Mouse (Mus musculus): ENCODE results near the gene Gng12. TPM values are rescaled to one million over a fixed set of nuclear protein-coding genes. Genes with fewer than 3 reads are reported as not detected.
A peak's percentile ranks its signal among the peaks of the same experiment; 100 is the strongest.
"Not testable (repeated sequence)": the region's sequence is repeated elsewhere in the genome, so short reads cannot be mapped to it uniquely, and the experiment has no call there.

Gng12 gene
- polyA plus RNA-seq (2015; fragmentation: Nextera tagmentation; extraction: Ambion mirVana), result 29.1 and 32.2 TPM in 2 replicates

- H3K36me3 ChIP-seq (ENCODE audit: control insufficient read depth, insufficient read depth), result no peaks in the 10 kb centered on the region
- no peaks in the 10 kb centered on the region for H3K9me3 ChIP-seq (ENCODE audit: control insufficient read depth, low read length)
- peak within 1 kb of the TSS; percentile 79 for H3K9ac ChIP-seq (replicated peaks; ENCODE audit: low read depth, low read length)
- 0 out of 2 replicates have a peak, but pooled peaks cover 2% of the 10 kb centered on the region for H3K27me3 ChIP-seq (replicated peaks; ENCODE audit: control insufficient read depth, insufficient read depth, low read length)
- peak within 1 kb of the TSS; percentile 88 for H3K4me2 ChIP-seq (ENCODE audit: low read length)
- peak within 1 kb of the TSS; percentile 78 for H3K4me3 ChIP-seq (replicated peaks; ENCODE audit: low read length)
- ATAC-seq, result peak; percentile 92
- WGBS, result under 1% methylated on average over 80 of the region's 98 CpGs
- no peak within 1 kb of the TSS for H3K27ac ChIP-seq (ENCODE audit: low read length)
- peaks cover 12% of the 10 kb centered on the region for H3K4me1 ChIP-seq (replicated peaks; ENCODE audit: control insufficient read depth, insufficient read depth, low read length)
Measured at GRCm38 (mm10) chr6:66896119-66896920, at the start of gene Gng12. Gng12 (plus strand) TSS chr6:66896397.

- Histone ChIP-seq H3K36me3 (ENCODE audit: control insufficient read depth, insufficient read depth) (no peaks in the 10 kb centered on the region), H3K4me3 (replicated peaks; ENCODE audit: low read length) (no peak overlapping the region), H3K27ac (ENCODE audit: low read length) (no peak overlapping the region), H3K9me3 (ENCODE audit: control insufficient read depth, low read length) (no peaks in the 10 kb centered on the region), H3K9ac (replicated peaks; ENCODE audit: low read depth, low read length) (no peak overlapping the region), H3K27me3 (replicated peaks; ENCODE audit: control insufficient read depth, insufficient read depth, low read length) (no peaks in the 10 kb centered on the region), H3K4me1 (replicated peaks; ENCODE audit: control insufficient read depth, insufficient read depth, low read length) (no peaks in the 10 kb centered on the region), H3K4me2 (ENCODE audit: low read length) (no peak overlapping the region)
- WGBS, result 48% methylated on average over 4 of the region's 4 CpGs
- ATAC-seq, result no peak
Measured at GRCm38 (mm10) chr6:66848936-66849335, 47.3 kb upstream of the Gng12 start.

- no peak overlapping the region for H3K9ac ChIP-seq (replicated peaks; ENCODE audit: low read depth, low read length)
- no peak overlapping the region for H3K27ac ChIP-seq (ENCODE audit: low read length)
- H3K9me3 ChIP-seq (ENCODE audit: control insufficient read depth, low read length), result no peaks in the 10 kb centered on the region
- H3K36me3 ChIP-seq (ENCODE audit: control insufficient read depth, insufficient read depth), result no peaks in the 10 kb centered on the region
- no peaks in the 10 kb centered on the region for H3K4me1 ChIP-seq (replicated peaks; ENCODE audit: control insufficient read depth, insufficient read depth, low read length)
- no peak for ATAC-seq
- H3K4me3 ChIP-seq (replicated peaks; ENCODE audit: low read length), result no peak overlapping the region
- H3K4me2 ChIP-seq (ENCODE audit: low read length), result no peak overlapping the region
- no peaks in the 10 kb centered on the region for H3K27me3 ChIP-seq (replicated peaks; ENCODE audit: control insufficient read depth, insufficient read depth, low read length)
Measured at GRCm38 (mm10) chr6:66856236-66856635, 40.0 kb upstream of the Gng12 start.

GRCm38 (mm10) chr6:66858356-66858755, 37.8 kb upstream of the Gng12 start:
- 83% methylated on average over 1 of the region's 1 CpGs for WGBS

GRCm38 (mm10) chr6:66859391-66859790, 36.8 kb upstream of the Gng12 start:
- Histone ChIP-seq H3K9ac (replicated peaks; ENCODE audit: low read depth, low read length) (no peak overlapping the region), H3K4me3 (replicated peaks; ENCODE audit: low read length) (no peak overlapping the region), H3K36me3 (ENCODE audit: control insufficient read depth, insufficient read depth) (no peaks in the 10 kb centered on the region), H3K9me3 (ENCODE audit: control insufficient read depth, low read length) (no peaks in the 10 kb centered on the region), H3K27me3 (replicated peaks; ENCODE audit: control insufficient read depth, insufficient read depth, low read length) (no peaks in the 10 kb centered on the region), H3K4me2 (ENCODE audit: low read length) (no peak overlapping the region), H3K27ac (ENCODE audit: low read length) (no peak overlapping the region), H3K4me1 (replicated peaks; ENCODE audit: control insufficient read depth, insufficient read depth, low read length) (no peaks in the 10 kb centered on the region)
- ATAC-seq, result no peak

More at GRCm38 (mm10) chr6:66858356-66858755, 37.8 kb upstream of the Gng12 start:
- Histone ChIP-seq H3K4me2 (ENCODE audit: low read length) (no peak overlapping the region), H3K4me1 (replicated peaks; ENCODE audit: control insufficient read depth, insufficient read depth, low read length) (no peaks in the 10 kb centered on the region), H3K9ac (replicated peaks; ENCODE audit: low read depth, low read length) (no peak overlapping the region), H3K27me3 (replicated peaks; ENCODE audit: control insufficient read depth, insufficient read depth, low read length) (no peaks in the 10 kb centered on the region), H3K9me3 (ENCODE audit: control insufficient read depth, low read length) (no peaks in the 10 kb centered on the region), H3K27ac (ENCODE audit: low read length) (no peak overlapping the region), H3K4me3 (replicated peaks; ENCODE audit: low read length) (no peak overlapping the region), H3K36me3 (ENCODE audit: control insufficient read depth, insufficient read depth) (no peaks in the 10 kb centered on the region)
- ATAC-seq, result no peak

GRCm38 (mm10) chr6:66864463-66864862, 31.7 kb upstream of the Gng12 start:
- no peak overlapping the region for H3K4me3 ChIP-seq (replicated peaks; ENCODE audit: low read length)
- WGBS, result 75% methylated on average over 2 of the region's 2 CpGs
- no peak for ATAC-seq
- no peaks in the 10 kb centered on the region for H3K27me3 ChIP-seq (replicated peaks; ENCODE audit: control insufficient read depth, insufficient read depth, low read length)
- H3K36me3 ChIP-seq (ENCODE audit: control insufficient read depth, insufficient read depth), result no peaks in the 10 kb centered on the region
- no peaks in the 10 kb centered on the region for H3K4me1 ChIP-seq (replicated peaks; ENCODE audit: control insufficient read depth, insufficient read depth, low read length)
- no peak overlapping the region for H3K27ac ChIP-seq (ENCODE audit: low read length)
- H3K9me3 ChIP-seq (ENCODE audit: control insufficient read depth, low read length), result no peaks in the 10 kb centered on the region
- H3K9ac ChIP-seq (replicated peaks; ENCODE audit: low read depth, low read length), result no peak overlapping the region
- H3K4me2 ChIP-seq (ENCODE audit: low read length), result no peak overlapping the region

GRCm38 (mm10) chr6:66866295-66866694, 29.9 kb upstream of the Gng12 start:
- Histone ChIP-seq H3K27me3 (replicated peaks; ENCODE audit: control insufficient read depth, insufficient read depth, low read length) (no peaks in the 10 kb centered on the region), H3K4me3 (replicated peaks; ENCODE audit: low read length) (no peak overlapping the region), H3K9ac (replicated peaks; ENCODE audit: low read depth, low read length) (no peak overlapping the region), H3K4me2 (ENCODE audit: low read length) (no peak overlapping the region), H3K4me1 (replicated peaks; ENCODE audit: control insufficient read depth, insufficient read depth, low read length) (no peaks in the 10 kb centered on the region), H3K9me3 (ENCODE audit: control insufficient read depth, low read length) (no peaks in the 10 kb centered on the region), H3K36me3 (ENCODE audit: control insufficient read depth, insufficient read depth) (no peaks in the 10 kb centered on the region), H3K27ac (ENCODE audit: low read length) (no peak overlapping the region)
- no peak for ATAC-seq
- 100% methylated on average over 1 of the region's 1 CpGs for WGBS

GRCm38 (mm10) chr6:66877048-66877447, 19.1 kb upstream of the Gng12 start:
- not testable (repeated sequence) for H3K9me3 ChIP-seq (ENCODE audit: control insufficient read depth, low read length); H3K27me3 ChIP-seq (replicated peaks; ENCODE audit: control insufficient read depth, insufficient read depth, low read length); H3K9ac ChIP-seq (replicated peaks; ENCODE audit: low read depth, low read length); ATAC-seq; H3K4me2 ChIP-seq (ENCODE audit: low read length); H3K36me3 ChIP-seq (ENCODE audit: control insufficient read depth, insufficient read depth); H3K27ac ChIP-seq (ENCODE audit: low read length); H3K4me1 ChIP-seq (replicated peaks; ENCODE audit: control insufficient read depth, insufficient read depth, low read length); H3K4me3 ChIP-seq (replicated peaks; ENCODE audit: low read length)
- WGBS, result 85% methylated on average over 11 of the region's 13 CpGs

- no peak for ATAC-seq
Measured at GRCm38 (mm10) chr6:66890349-66891158, 5.6 kb upstream of the Gng12 start.

More at GRCm38 (mm10) chr6:66890349-66891158, 5.6 kb upstream of the Gng12 start:
- Histone ChIP-seq H3K9me3 (ENCODE audit: control insufficient read depth, low read length) (no peaks in the 10 kb centered on the region), H3K4me1 (replicated peaks; ENCODE audit: control insufficient read depth, insufficient read depth, low read length) (no peaks in the 10 kb centered on the region), H3K9ac (replicated peaks; ENCODE audit: low read depth, low read length) (no peak overlapping the region), H3K4me3 (replicated peaks; ENCODE audit: low read length) (no peak overlapping the region), H3K27ac (ENCODE audit: low read length) (no peak overlapping the region), H3K4me2 (ENCODE audit: low read length) (no peak overlapping the region), H3K36me3 (ENCODE audit: control insufficient read depth, insufficient read depth) (no peaks in the 10 kb centered on the region), H3K27me3 (replicated peaks; ENCODE audit: control insufficient read depth, insufficient read depth, low read length) (0 out of 2 replicates have a peak, but pooled peaks cover under 1% of the 10 kb centered on the region)
- WGBS, result 95% methylated on average over 3 of the region's 3 CpGs

Data from forebrain, embryonic 16.5 days (tissue).